Mouse (Mus musculus) neural tube, embryonic 13.5 days (tissue): ENCODE measurements around the gene Gtf2f1. TPM values are rescaled to one million over a fixed set of nuclear protein-coding genes. Genes with fewer than 3 reads are reported as not detected.

Source experiments
- ATAC-seq: fragments of 200-750 bp; cut with Nextera tagmentation; 2 replicates; pipeline ENCODE4 v1.8.0; 2017; ENCODE audit warnings: low read depth, mild to moderate bottlenecking, moderate TSS enrichment, moderate library complexity
- H3K27ac ChIP-seq: fragments of 300-500 bp; sonication (generic); replicated peaks from 2 replicates; pipeline ENCODE4 v1.5.1; 2015; ENCODE audit warnings: moderate library complexity, mild to moderate bottlenecking, inconsistent platforms
- H3K27me3 ChIP-seq: fragments of 300-500 bp; sonication (generic); 2 replicates; pipeline ENCODE4 v1.6.1; 2015; ENCODE audit warnings: mild to moderate bottlenecking, inconsistent platforms
- H3K36me3 ChIP-seq: fragments of 300-500 bp; sonication (generic); 2 replicates; pipeline ENCODE4 v1.6.1; 2015; ENCODE audit warnings: mild to moderate bottlenecking, inconsistent platforms
- H3K4me1 ChIP-seq: fragments of 300-500 bp; sonication (generic); replicated peaks from 2 replicates; pipeline ENCODE4 v1.6.1; 2015; ENCODE audit warnings: inconsistent platforms
- H3K4me2 ChIP-seq: fragments of 300-500 bp; sonication (generic); 2 replicates; pipeline ENCODE4 v1.6.1; 2015; ENCODE audit warnings: inconsistent platforms, mild to moderate bottlenecking, moderate library complexity
- H3K4me3 ChIP-seq: fragments of 300-500 bp; sonication (generic); 2 replicates; pipeline ENCODE4 v1.5.1; 2015; ENCODE audit warnings: mild to moderate bottlenecking, inconsistent platforms
- H3K9ac ChIP-seq: fragments of 300-500 bp; sonication (generic); 2 replicates; pipeline ENCODE4 v1.6.1; 2015; ENCODE audit warnings: moderate library complexity, mild to moderate bottlenecking, inconsistent platforms
- H3K9me3 ChIP-seq: fragments of 300-500 bp; sonication (generic); 2 replicates; pipeline ENCODE4 v1.6.1; 2016; ENCODE audit warnings: inconsistent platforms
- WGBS: fragments of 180-500 bp; shearing (Covaris S2); methylation state at CpG from one replicate; pipeline ENCODE4 v1.1.7; 2015; 5-methylcytosine and 5-hydroxymethylcytosine counted together
- polyA plus RNA-seq: library from polyadenylated mRNA; unstranded; fragments of >200 nt; fragmentation: Nextera tagmentation; extraction: Ambion mirVana; gene quantifications from 2 replicates; pipeline ENCODE4 v1.2.1, GENCODE M21; 2015

Gene Gtf2f1
- polyA plus RNA-seq, 1 experiment from 2014 or later, result 72.9 TPM

DNA sequence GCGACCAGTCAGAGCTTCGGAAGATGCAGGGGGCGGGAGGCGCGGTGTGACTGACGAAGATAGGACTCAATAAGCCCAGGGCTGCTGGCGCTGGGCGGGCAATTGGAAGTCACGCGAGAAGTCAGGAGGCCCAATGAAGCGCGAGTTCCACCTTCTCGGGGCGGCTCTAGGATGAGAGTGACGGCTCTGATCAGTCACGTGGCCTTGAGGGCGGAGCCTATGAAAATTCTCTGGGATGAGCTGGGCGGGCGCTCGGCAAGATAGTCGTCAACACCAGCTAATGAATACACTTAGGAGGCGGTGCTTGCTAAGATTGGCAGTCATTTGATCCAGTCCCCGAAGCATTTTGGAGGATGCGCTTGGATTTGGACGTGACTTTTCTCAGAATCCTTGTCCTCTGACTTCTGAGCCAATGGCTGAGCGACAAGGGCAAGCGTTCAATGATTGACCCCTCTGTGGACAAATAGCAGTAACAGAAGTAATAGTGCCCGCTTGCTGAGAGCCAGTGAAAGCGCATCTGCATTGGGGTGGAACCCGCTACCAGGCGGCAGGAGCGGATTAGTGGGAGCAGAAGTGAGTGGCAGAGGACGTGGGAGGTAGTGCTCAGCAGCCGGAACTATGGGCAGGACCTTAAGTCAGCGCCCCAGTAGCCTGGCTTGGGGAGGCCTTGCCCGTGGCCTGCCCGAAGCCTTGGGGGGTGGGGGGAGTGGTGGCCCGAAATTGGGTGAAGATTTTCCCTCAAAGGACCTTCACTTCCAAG, 20.8 kb upstream of the Gtf2f1 start:
- H3K27ac ChIP-seq, result peak overlapping the region; percentile 90
- H3K27me3 ChIP-seq, result no peaks in the 10 kb centered on the region; the same call in 1 of the 2 replicates
- H3K4me1 ChIP-seq, result peaks cover 29% of the 10 kb centered on the region
- peak; percentile 99 for ATAC-seq
- WGBS, result 1% methylated on average over 38 of the region's 38 CpGs
- H3K4me2 ChIP-seq, result peak overlapping the region; percentile 68
- H3K4me3 ChIP-seq, result peak overlapping the region; percentile 92
- H3K9ac ChIP-seq, result peak overlapping the region; percentile 67
- no peaks in the 10 kb centered on the region for H3K9me3 ChIP-seq
- H3K36me3 ChIP-seq, result peaks cover 20% of the 10 kb centered on the region

DNA sequence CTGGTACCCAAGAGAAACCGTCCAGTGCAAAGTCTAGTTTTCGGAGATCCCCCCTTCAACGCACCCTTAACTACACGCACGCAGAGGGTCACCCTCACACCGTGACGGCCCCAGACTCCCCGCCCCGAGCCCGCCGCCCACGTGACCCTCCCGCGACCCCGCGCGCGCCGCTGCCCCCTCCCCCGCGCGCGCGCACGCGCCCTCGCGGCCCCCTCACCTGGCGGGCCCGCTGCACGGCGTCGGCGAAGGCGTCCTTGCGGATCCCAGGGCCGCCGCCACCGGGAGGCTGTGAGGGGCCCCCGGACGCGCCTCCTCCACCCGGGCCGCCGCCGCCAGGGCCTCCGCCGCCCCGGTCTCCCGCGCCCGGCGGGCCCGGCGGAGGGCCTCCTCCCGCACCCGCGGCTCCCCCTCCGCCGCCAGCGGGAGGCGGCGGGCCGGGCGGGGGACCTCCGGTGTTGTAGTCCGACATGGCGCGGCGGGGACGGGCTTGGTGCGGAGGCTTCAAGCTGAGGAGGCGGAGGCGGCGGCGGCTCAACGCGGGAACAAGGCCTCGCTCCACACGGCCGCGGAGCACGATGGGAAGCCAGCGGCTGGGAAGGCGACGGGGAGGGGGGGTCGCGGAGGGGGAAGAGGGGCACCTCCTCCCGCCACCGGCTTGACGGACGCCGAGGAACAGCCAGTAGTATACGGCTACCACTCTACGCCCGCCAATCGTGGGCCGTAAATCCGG, 20.0 kb upstream of the Gtf2f1 start, which contains the start of gene Khsrp:
Khsrp (minus strand) TSS at position 592 of the 730 bp plus-strand sequence.
- ATAC-seq, result no peak
- H3K9ac ChIP-seq, result peak within 1 kb of the TSS; percentile 99
- H3K4me3 ChIP-seq, result peak within 1 kb of the TSS; percentile 92
- H3K27ac ChIP-seq, result peak within 1 kb of the TSS; percentile 97
- peaks cover 27% of the 10 kb centered on the region for H3K36me3 ChIP-seq
- WGBS, result under 1% methylated on average over 82 of the region's 99 CpGs
- peak within 1 kb of the TSS; percentile 98 for H3K4me2 ChIP-seq
- H3K4me1 ChIP-seq, result peaks cover 29% of the 10 kb centered on the region
- no peaks in the 10 kb centered on the region for H3K9me3 ChIP-seq
- no peaks in the 10 kb centered on the region for H3K27me3 ChIP-seq

DNA sequence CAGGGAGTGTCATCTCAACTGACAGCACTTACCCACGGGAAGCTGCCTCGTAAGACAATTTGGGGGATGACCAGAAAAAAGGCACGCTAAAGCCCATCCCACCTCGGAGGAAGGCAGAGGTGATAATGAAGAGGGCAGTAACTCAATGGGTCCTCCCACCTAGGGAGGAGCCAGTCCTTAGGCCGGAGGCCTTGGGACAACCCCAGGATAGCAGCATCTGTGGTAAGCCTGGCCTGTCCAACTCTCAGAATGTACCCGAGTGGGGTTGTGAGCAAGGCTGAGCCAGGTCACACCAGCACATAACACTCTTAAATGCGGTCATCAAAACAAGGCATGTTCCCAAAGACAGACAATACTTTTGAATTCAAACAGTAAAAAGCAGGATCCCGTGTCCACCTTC, 18.6 kb upstream of the Gtf2f1 start:
- Histone ChIP-seq H3K4me1 (peaks cover 29% of the 10 kb centered on the region), H3K36me3 (peaks cover 41% of the 10 kb centered on the region), H3K27ac (no peak overlapping the region), H3K9ac (peak overlapping the region; percentile 99), H3K4me2 (peak overlapping the region; percentile 98), H3K9me3 (no peaks in the 10 kb centered on the region), H3K4me3 (peak overlapping the region; percentile 92), H3K27me3 (no peaks in the 10 kb centered on the region)
- ATAC-seq, result no peak
- WGBS, result 43% methylated on average over 8 of the region's 8 CpGs

DNA sequence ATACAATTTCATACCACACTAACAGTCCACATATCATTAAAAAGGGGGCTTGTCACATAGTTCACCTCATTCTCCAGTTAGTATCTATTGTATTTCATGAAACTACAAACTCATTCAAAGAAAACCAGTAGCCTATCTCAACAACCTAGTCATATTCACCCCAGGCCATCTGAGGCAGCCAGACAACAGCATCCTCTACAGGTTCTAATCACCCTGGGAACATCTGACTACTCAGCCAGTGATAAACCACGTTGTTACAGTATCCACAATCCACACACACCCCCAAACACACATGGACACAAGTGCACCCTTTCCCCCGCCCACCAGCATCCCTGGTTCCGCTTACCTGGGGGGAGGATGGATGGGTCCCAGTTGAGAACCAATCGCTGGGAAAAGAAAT, 16.4 kb upstream of the Gtf2f1 start:
- no peak overlapping the region for H3K27ac ChIP-seq
- no peak for ATAC-seq
- WGBS, result 87% methylated on average over 4 of the region's 4 CpGs

DNA sequence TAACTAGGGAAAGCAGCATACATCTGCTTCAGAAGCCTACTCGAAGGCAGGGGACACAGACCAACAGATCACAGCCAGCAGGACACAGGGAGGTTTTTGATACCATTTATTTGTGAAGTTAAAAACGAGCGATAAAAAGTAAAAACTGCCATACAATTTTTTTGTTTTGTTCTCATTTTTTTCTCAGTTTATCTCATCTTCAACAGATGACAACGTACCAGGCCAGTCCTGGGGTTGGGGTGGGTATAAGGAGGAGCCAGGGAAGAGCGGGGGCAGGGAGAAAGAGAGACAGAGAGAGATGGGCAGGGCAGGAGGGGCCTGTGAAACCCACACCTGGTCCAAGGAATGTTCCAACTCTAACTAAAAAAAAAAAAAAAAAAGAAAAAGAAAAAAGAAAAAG, 9.9 kb upstream of the Gtf2f1 start:
- Histone ChIP-seq H3K4me1 (no peaks in the 10 kb centered on the region), H3K27me3 (no peaks in the 10 kb centered on the region), H3K4me3 (no peak overlapping the region), H3K9ac (no peak overlapping the region), H3K27ac (no peak overlapping the region), H3K36me3 (peaks cover 66% of the 10 kb centered on the region), H3K4me2 (no peak overlapping the region), H3K9me3 (no peaks in the 10 kb centered on the region)
- ATAC-seq, result no peak
- WGBS, result 92% methylated on average over 5 of the region's 5 CpGs

More for the DNA sequence above, 16.4 kb upstream of the Gtf2f1 start:
- H3K9me3 ChIP-seq, result no peaks in the 10 kb centered on the region
- peaks cover 63% of the 10 kb centered on the region for H3K36me3 ChIP-seq
- H3K4me2 ChIP-seq, result no peak overlapping the region
- H3K9ac ChIP-seq, result no peak overlapping the region
- no peaks in the 10 kb centered on the region for H3K27me3 ChIP-seq
- H3K4me1 ChIP-seq, result peaks cover 24% of the 10 kb centered on the region
- no peak overlapping the region for H3K4me3 ChIP-seq

- ATAC-seq, result no peak
- WGBS, result 86% methylated on average over 2 of the region's 2 CpGs
- Histone ChIP-seq H3K4me3 (no peak overlapping the region), H3K27ac (no peak overlapping the region), H3K9ac (no peak overlapping the region), H3K4me1 (no peaks in the 10 kb centered on the region), H3K4me2 (no peak overlapping the region), H3K9me3 (no peaks in the 10 kb centered on the region), H3K27me3 (no peaks in the 10 kb centered on the region), H3K36me3 (peaks cover 53% of the 10 kb centered on the region)
Observed at GRCm38 (mm10) chr17:57019693-57020092, 8.6 kb upstream of the Gtf2f1 start.

- H3K4me3 ChIP-seq, result peak overlapping the region; percentile 82
- peaks cover 26% of the 10 kb centered on the region for H3K4me1 ChIP-seq
- ATAC-seq, result no peak
- peak overlapping the region; percentile 80 for H3K4me2 ChIP-seq
- 69% methylated on average over 13 of the region's 13 CpGs for WGBS
- H3K9ac ChIP-seq, result peak overlapping the region; percentile 85
- peaks cover 23% of the 10 kb centered on the region for H3K36me3 ChIP-seq
- peak overlapping the region; percentile 97 for H3K27ac ChIP-seq
- H3K9me3 ChIP-seq, result no peaks in the 10 kb centered on the region
- H3K27me3 ChIP-seq, result no peaks in the 10 kb centered on the region
Observed at GRCm38 (mm10) chr17:57012245-57012795, 1.2 kb upstream of the Gtf2f1 start.

DNA sequence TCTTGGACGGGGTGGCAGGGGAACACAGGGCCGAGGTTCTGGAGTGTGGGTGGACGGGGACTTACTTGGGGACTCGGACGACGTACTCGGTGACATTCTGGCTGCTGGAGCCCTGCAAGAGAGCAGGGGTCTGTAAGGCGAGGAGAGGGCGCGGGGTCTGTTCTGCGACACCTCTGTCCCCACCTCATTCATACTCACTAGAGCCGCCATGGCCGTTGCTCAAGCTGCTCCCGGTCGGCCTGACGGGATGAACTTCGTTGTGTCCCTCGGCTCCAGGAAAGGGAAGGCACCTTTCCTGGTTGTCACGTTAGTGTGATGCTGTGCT, 215 bp downstream of the Gtf2f1 start:
- peak overlapping the region; percentile 77 for H3K27ac ChIP-seq
- H3K36me3 ChIP-seq, result peaks cover 37% of the 10 kb centered on the region
- peak overlapping the region; percentile 82 for H3K4me3 ChIP-seq
- 1% methylated on average over 19 of the region's 19 CpGs for WGBS
- H3K9ac ChIP-seq, result peak overlapping the region; percentile 90
- H3K9me3 ChIP-seq, result no peaks in the 10 kb centered on the region
- peak; percentile 34 for ATAC-seq
- H3K27me3 ChIP-seq, result no peaks in the 10 kb centered on the region
- peak overlapping the region; percentile 96 for H3K4me2 ChIP-seq
- peaks cover 26% of the 10 kb centered on the region for H3K4me1 ChIP-seq

GRCm38 (mm10) chr17:57007137-57007905, 3.8 kb downstream of the Gtf2f1 start:
- ATAC-seq, result no peak
- Histone ChIP-seq H3K9me3 (no peaks in the 10 kb centered on the region), H3K4me3 (no peak overlapping the region), H3K36me3 (peaks cover 72% of the 10 kb centered on the region), H3K4me1 (peaks cover 23% of the 10 kb centered on the region), H3K27ac (no peak overlapping the region), H3K27me3 (no peaks in the 10 kb centered on the region), H3K4me2 (no peak overlapping the region), H3K9ac (no peak overlapping the region)
- 93% methylated on average over 13 of the region's 13 CpGs for WGBS

GRCm38 (mm10) chr17:57003994-57004393, 7.1 kb downstream of the Gtf2f1 start:
- H3K9me3 ChIP-seq, result no peaks in the 10 kb centered on the region
- H3K27me3 ChIP-seq, result no peaks in the 10 kb centered on the region
- WGBS, result 93% methylated on average over 7 of the region's 7 CpGs
- H3K9ac ChIP-seq, result no peak overlapping the region
- H3K27ac ChIP-seq, result no peak overlapping the region
- ATAC-seq, result no peak
- H3K4me2 ChIP-seq, result no peak overlapping the region
- H3K4me3 ChIP-seq, result no peak overlapping the region
- H3K36me3 ChIP-seq, result peaks cover 92% of the 10 kb centered on the region
- H3K4me1 ChIP-seq, result no peaks in the 10 kb centered on the region

GRCm38 (mm10) chr17:57001228-57001627, 9.9 kb downstream of the Gtf2f1 start:
- Histone ChIP-seq H3K27ac (no peak overlapping the region), H3K27me3 (no peaks in the 10 kb centered on the region), H3K4me2 (no peak overlapping the region), H3K36me3 (peaks cover 73% of the 10 kb centered on the region), H3K4me3 (no peak overlapping the region), H3K4me1 (peaks cover 14% of the 10 kb centered on the region), H3K9ac (no peak overlapping the region), H3K9me3 (no peaks in the 10 kb centered on the region)
- WGBS, result 70% methylated on average over 8 of the region's 8 CpGs
- no peak for ATAC-seq
